Mouse (Mus musculus): ENCODE data around the gene Ipo7.

GRCm38 (mm10) chr7:110105041-110105440 is 87.0 kb downstream of the Ipo7 start:
- TF ChIP-seq CTCF (IDR thresholded peaks at IDR 0.05; ENCODE audit: control insufficient read depth, insufficient read depth, insufficient replicate concordance, low read depth, low read length) (no peak), POLR2A (IDR thresholded peaks at IDR 0.05; ENCODE audit: control insufficient read depth, low read depth, low read length) (no peak)
